Mouse (Mus musculus) spleen, adult 2 months (tissue): ENCODE measurements around the gene Hlcs.
A peak's percentile ranks its signal among the peaks of the same experiment; 100 is the strongest.

Source experiments
- CTCF ChIP-seq: fragments of 200-500 bp; IDR thresholded peaks from 2 replicates; pipeline ENCODE4 v1.5.1; 2011; ENCODE audit warnings: mild to moderate bottlenecking, inconsistent platforms; ENCODE audit not compliant: insufficient read depth, insufficient read length, insufficient replicate concordance; ENCODE audit errors: extremely low read depth
- POLR2A ChIP-seq: fragments of 200-500 bp; IDR thresholded peaks from 2 replicates; pipeline ENCODE4 v1.6.1; 2011; ENCODE audit warnings: low read depth, low read length, inconsistent platforms

DNA sequence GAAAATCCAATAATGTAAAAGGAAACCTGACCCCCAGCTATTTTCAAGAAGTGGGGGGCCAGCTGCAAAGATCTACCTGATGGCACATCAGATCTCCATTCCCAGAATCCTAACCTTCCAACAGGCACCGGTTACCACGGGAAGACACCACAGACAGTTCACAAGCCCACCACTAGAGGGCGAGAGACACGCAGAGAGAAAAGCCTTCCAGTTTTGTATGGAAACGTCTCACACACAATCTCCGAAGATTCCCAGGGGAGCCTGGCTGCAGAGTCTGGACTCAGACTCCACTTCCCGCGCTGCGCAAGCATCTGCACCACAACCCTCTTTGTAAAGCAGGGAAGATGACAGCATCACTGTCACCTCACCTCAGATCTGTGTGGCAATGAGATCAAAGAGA, 43.7 kb downstream of the Hlcs start:
- peak; percentile 83; the same call in 1 of the 2 replicates for TF ChIP-seq CTCF
- no peak for TF ChIP-seq POLR2A
